Mouse (Mus musculus) erythroblast, embryonic 14.5 days (primary cell): ENCODE results near the gene Ugt2a2.
"Not testable (repeated sequence)": the region's sequence is repeated elsewhere in the genome, so short reads cannot be mapped to it uniquely, and the experiment has no call there.

Experiments
- GATA1 ChIP-seq: IDR thresholded peaks from 2 replicates; pipeline ENCODE4 v1.6.1; 2012; ENCODE audit warnings: low read length, inconsistent platforms, mixed read lengths
- TAL1 ChIP-seq: IDR thresholded peaks from 3 replicates; pipeline ENCODE4 v1.6.1; 2012; ENCODE audit warnings: low read length, inconsistent platforms, mixed read lengths

GRCm38 (mm10) chr5:87523561-87523960 lies 41.5 kb upstream of the Ugt2a2 start:
- not testable (repeated sequence) for TF ChIP-seq TAL1, GATA1
